Mouse (Mus musculus): Measurements from ENCODE around the gene Acaa1b. TPM values are rescaled to one million over a fixed set of nuclear protein-coding genes. Genes with fewer than 3 reads are reported as not detected.
A peak's percentile ranks its signal among the peaks of the same experiment; 100 is the strongest.

Gene Acaa1b
- polyA plus RNA-seq, 1 experiment from 2014 or later = 1.4 TPM

DNA sequence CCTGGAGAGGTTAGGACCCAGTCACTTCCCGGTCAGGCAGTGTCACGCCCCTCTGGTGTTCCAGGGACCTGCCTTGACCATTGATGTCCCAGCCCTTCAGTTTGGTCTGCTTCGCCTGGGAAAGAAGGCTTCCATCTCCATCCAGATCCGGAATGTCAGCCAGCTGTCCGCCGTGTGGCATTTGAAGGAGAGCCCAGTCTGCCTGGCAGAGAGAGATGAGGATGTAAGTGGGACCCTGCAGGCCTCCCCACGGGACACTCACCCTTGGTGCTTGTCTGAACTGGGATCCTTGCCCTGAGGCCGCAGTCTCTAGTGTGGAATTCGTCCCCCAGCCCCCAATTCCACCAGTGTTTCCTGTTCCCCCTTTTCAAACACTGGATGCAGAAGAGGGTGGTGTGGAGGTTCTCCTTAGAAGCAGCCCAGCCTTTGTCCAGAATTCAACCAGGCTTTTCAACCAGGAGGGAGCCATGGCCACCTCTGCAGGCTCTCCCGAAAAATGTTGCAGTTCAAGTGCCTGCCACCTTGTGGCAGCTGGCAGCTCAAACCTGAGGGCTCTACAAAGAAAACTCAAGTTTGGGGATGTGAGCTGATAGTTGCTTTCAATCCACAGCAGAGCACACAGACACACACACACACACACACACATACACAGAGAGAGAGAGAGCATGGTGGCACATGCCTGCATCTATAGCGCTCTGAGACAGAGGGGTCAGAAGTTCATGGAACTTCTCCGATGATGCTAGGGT lies 28.3 kb downstream of the Acaa1b start:
- H3K27me3 ChIP-seq (ENCODE audit: control insufficient read depth, insufficient read depth, low read length) = no peaks in the 10 kb centered on the region
- no peak overlapping the region for H3K4me2 ChIP-seq (replicated peaks; ENCODE audit: low read depth, low read length)
- H3K4me3 ChIP-seq (ENCODE audit: low read depth, low read length) = no peak overlapping the region
- H3K9ac ChIP-seq (ENCODE audit: low read depth, low read length) = no peak overlapping the region
- H3K4me1 ChIP-seq (replicated peaks; ENCODE audit: control insufficient read depth, insufficient read depth, low read length) = no peaks in the 10 kb centered on the region
- 79% methylated on average over 12 of the region's 12 CpGs for WGBS
- H3K27ac ChIP-seq (ENCODE audit: low read depth, low read length) = no peak overlapping the region
- no peaks in the 10 kb centered on the region for H3K9me3 ChIP-seq (ENCODE audit: control insufficient read depth, low read length)
- no peaks in the 10 kb centered on the region for H3K36me3 ChIP-seq (ENCODE audit: control insufficient read depth, insufficient read depth, low read length)
- DNase-seq (ENCODE audit: low spot score) (no peak), ATAC-seq (ENCODE audit: low FRiP score) (no peak)

DNA sequence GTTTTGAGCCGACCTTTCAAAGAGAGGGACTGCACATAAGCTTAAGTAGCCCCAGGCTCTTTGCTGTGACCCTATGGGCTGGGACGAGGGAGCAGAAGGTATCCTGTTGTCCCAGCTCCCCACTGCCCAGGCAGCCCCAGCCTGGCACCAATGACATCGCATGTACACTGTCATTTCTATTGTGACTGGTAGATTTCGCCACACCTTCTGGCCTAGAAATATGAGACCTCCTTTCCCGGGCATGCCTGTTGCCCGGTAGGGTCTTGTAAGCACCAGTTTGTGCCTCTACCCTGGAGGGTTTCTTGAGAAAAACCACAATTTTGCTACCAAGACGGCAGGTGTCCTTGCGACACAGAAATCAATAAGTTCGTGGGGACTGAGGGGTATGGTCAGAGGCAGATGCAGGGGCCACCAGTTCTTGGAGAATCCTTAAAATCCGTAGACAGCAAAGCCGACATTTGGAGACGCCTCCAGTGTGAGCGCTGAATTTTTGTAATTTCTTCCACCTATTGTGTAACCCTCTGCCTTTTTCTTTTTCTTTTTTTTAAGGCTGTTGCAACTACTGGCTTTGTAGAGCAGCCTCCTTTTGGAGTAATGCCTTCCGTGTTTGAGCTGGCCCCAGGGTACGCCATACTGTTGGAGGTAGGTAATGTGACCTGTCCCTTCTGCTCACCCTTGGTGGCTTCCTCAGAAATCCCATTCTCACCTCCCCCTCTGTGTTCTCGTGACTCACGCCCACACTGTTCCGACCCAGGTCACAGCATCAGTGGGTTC lies 34.1 kb downstream of the Acaa1b start:
- no peaks in the 10 kb centered on the region for H3K27me3 ChIP-seq (ENCODE audit: control insufficient read depth, insufficient read depth, low read length)
- no peaks in the 10 kb centered on the region for H3K4me1 ChIP-seq (replicated peaks; ENCODE audit: control insufficient read depth, insufficient read depth, low read length)
- no peak for ATAC-seq (ENCODE audit: low FRiP score)
- H3K27ac ChIP-seq (ENCODE audit: low read depth, low read length) = no peak overlapping the region
- DNase-seq (ENCODE audit: low spot score) = no peak
- H3K9ac ChIP-seq (ENCODE audit: low read depth, low read length) = no peak overlapping the region
- no peaks in the 10 kb centered on the region for H3K9me3 ChIP-seq (ENCODE audit: control insufficient read depth, low read length)
- H3K4me3 ChIP-seq (ENCODE audit: low read depth, low read length) = no peak overlapping the region
- WGBS = 84% methylated on average over 18 of the region's 18 CpGs
- no peak overlapping the region for H3K4me2 ChIP-seq (replicated peaks; ENCODE audit: low read depth, low read length)
- no peaks in the 10 kb centered on the region for H3K36me3 ChIP-seq (ENCODE audit: control insufficient read depth, insufficient read depth, low read length)

DNA sequence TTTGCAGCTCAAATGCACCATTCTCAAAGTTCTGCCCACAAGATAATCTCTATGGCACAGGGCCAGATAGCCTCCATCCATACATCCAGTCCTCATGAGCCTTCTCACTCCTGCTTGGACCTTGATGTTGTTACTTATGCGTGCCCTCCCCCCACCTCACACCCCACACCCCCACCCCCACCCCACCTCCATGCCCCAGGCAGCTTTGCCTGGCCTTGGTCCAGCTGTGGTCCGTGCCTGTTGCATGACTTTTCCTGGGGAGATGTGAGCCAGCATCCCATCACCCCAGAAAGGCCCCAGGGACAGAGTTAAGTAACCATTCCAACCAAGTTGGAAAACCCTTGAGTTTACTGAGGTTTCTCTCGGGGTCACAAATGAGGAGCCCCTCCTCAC lies 36.7 kb downstream of the Acaa1b start:
- H3K9me3 ChIP-seq (ENCODE audit: control insufficient read depth, low read length) = no peaks in the 10 kb centered on the region
- no peak overlapping the region for H3K27ac ChIP-seq (ENCODE audit: low read depth, low read length)
- H3K4me3 ChIP-seq (ENCODE audit: low read depth, low read length) = no peak overlapping the region
- WGBS = 76% methylated on average over 3 of the region's 3 CpGs
- no peak overlapping the region for H3K9ac ChIP-seq (ENCODE audit: low read depth, low read length)
- no peak overlapping the region for H3K4me2 ChIP-seq (replicated peaks; ENCODE audit: low read depth, low read length)
- DNase-seq (ENCODE audit: low spot score) (no peak), ATAC-seq (ENCODE audit: low FRiP score) (no peak)
- H3K4me1 ChIP-seq (replicated peaks; ENCODE audit: control insufficient read depth, insufficient read depth, low read length) = no peaks in the 10 kb centered on the region
- no peaks in the 10 kb centered on the region for H3K27me3 ChIP-seq (ENCODE audit: control insufficient read depth, insufficient read depth, low read length)
- H3K36me3 ChIP-seq (ENCODE audit: control insufficient read depth, insufficient read depth, low read length) = no peaks in the 10 kb centered on the region

DNA sequence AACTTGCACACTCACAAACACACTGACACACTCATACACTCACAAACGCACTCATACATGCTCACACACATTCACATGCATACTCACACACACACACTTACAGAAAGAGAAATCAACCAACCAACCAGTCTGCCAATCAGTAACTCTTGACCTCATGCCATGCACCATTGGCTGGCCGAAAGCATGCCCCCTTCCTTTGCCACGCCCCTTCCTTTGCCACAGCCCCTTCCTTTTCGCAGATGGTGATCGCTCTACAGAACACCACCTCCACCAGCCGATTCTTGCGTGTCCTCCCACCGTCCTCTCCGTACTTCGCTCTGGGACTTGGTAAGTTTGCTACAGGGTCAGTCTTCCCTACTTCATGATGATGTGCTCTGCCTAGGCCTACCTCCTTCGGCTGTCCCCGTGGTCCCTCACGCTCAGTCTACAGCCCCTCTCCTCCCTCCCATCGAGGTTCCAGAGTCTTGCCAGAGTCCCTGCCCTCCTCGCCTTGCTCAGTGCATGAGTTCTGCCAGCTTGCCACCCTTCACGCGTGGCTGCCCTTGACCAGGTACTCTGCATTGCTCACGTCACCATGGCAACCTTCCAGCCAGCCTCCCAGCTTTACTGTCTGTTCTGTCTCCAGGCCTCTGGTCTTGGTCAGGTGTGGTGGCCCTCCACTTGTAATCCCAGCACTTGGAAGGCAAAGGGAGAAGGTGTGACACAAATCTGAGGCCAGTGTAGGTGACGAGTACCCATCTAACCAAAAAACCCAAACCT lies 37.3 kb downstream of the Acaa1b start:
- Histone ChIP-seq H3K36me3 (ENCODE audit: control insufficient read depth, insufficient read depth, low read length) (no peaks in the 10 kb centered on the region), H3K4me3 (ENCODE audit: low read depth, low read length) (no peak overlapping the region)
- ATAC-seq (ENCODE audit: low FRiP score) = no peak

DNA sequence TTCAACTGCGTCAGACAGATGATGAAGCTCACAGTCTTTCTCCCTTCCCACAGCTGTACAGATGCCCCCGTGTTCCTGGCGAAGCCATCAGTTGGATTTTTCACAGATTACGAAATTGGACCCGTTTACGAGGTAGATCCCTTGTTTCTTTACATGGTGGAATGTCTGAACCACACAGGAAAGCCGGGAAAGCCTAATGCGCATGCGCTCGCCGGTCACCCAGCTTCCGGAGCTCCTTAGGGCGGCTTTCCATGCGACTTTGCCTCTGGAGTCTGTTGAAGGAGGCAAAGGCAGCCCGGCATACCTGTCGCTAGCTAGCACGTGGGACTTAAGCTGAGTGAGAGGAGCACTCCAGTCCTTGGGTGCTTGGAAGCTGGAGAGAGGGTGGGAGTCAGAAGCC lies 42.0 kb downstream of the Acaa1b start:
- WGBS = 88% methylated on average over 17 of the region's 17 CpGs
- no peak overlapping the region for H3K4me3 ChIP-seq (ENCODE audit: low read depth, low read length)
- DNase-seq (ENCODE audit: low spot score) (no peak), ATAC-seq (ENCODE audit: low FRiP score) (no peak)
- H3K27ac ChIP-seq (ENCODE audit: low read depth, low read length) = no peak overlapping the region
- H3K4me2 ChIP-seq (replicated peaks; ENCODE audit: low read depth, low read length) = no peak overlapping the region
- no peaks in the 10 kb centered on the region for H3K27me3 ChIP-seq (ENCODE audit: control insufficient read depth, insufficient read depth, low read length)
- H3K9ac ChIP-seq (ENCODE audit: low read depth, low read length) = no peak overlapping the region
- H3K9me3 ChIP-seq (ENCODE audit: control insufficient read depth, low read length) = no peaks in the 10 kb centered on the region
- H3K4me1 ChIP-seq (replicated peaks; ENCODE audit: control insufficient read depth, insufficient read depth, low read length) = no peaks in the 10 kb centered on the region
- H3K36me3 ChIP-seq (ENCODE audit: control insufficient read depth, insufficient read depth, low read length) = no peaks in the 10 kb centered on the region

More for the DNA sequence above, 37.3 kb downstream of the Acaa1b start:
- no peak overlapping the region for H3K27ac ChIP-seq (ENCODE audit: low read depth, low read length)
- no peak overlapping the region for H3K9ac ChIP-seq (ENCODE audit: low read depth, low read length)
- WGBS = 88% methylated on average over 19 of the region's 19 CpGs
- no peak for DNase-seq (ENCODE audit: low spot score)
- H3K4me2 ChIP-seq (replicated peaks; ENCODE audit: low read depth, low read length) = no peak overlapping the region
- H3K4me1 ChIP-seq (replicated peaks; ENCODE audit: control insufficient read depth, insufficient read depth, low read length) = no peaks in the 10 kb centered on the region
- H3K9me3 ChIP-seq (ENCODE audit: control insufficient read depth, low read length) = no peaks in the 10 kb centered on the region
- no peaks in the 10 kb centered on the region for H3K27me3 ChIP-seq (ENCODE audit: control insufficient read depth, insufficient read depth, low read length)

DNA sequence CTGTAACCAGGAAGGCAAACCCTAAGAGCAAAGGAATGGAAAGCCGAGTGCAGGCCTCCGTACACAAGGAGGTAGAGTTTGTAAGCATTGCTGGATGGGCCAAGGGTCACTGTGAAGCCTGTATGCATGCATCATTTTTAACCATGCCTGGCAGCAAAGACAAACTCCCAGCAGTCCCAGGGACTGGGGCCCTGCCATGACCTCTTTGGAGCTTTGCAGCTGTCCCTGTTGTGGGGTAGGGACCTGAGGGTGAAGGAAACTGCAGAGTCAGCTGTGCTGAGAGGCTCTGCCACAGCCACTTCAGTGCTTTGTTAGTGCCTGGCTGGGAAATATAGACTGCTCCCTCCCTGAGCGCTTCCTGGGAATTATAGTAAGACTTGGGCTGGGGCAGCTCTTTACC lies 46.3 kb downstream of the Acaa1b start:
- WGBS = 29% methylated on average over 3 of the region's 3 CpGs
- no peaks in the 10 kb centered on the region for H3K36me3 ChIP-seq (ENCODE audit: control insufficient read depth, insufficient read depth, low read length)
- no peak overlapping the region for H3K4me3 ChIP-seq (ENCODE audit: low read depth, low read length)
- ATAC-seq (ENCODE audit: low FRiP score) (no peak), DNase-seq (ENCODE audit: low spot score) (peak; percentile 21)
- H3K4me1 ChIP-seq (replicated peaks; ENCODE audit: control insufficient read depth, insufficient read depth, low read length) = no peaks in the 10 kb centered on the region
- peak overlapping the region; percentile 47; the same call in 1 of the 2 replicates for H3K27ac ChIP-seq (ENCODE audit: low read depth, low read length)
- no peaks in the 10 kb centered on the region for H3K9me3 ChIP-seq (ENCODE audit: control insufficient read depth, low read length)
- no peak overlapping the region for H3K4me2 ChIP-seq (replicated peaks; ENCODE audit: low read depth, low read length)
- H3K27me3 ChIP-seq (ENCODE audit: control insufficient read depth, insufficient read depth, low read length) = no peaks in the 10 kb centered on the region
- H3K9ac ChIP-seq (ENCODE audit: low read depth, low read length) = no peak overlapping the region

DNA sequence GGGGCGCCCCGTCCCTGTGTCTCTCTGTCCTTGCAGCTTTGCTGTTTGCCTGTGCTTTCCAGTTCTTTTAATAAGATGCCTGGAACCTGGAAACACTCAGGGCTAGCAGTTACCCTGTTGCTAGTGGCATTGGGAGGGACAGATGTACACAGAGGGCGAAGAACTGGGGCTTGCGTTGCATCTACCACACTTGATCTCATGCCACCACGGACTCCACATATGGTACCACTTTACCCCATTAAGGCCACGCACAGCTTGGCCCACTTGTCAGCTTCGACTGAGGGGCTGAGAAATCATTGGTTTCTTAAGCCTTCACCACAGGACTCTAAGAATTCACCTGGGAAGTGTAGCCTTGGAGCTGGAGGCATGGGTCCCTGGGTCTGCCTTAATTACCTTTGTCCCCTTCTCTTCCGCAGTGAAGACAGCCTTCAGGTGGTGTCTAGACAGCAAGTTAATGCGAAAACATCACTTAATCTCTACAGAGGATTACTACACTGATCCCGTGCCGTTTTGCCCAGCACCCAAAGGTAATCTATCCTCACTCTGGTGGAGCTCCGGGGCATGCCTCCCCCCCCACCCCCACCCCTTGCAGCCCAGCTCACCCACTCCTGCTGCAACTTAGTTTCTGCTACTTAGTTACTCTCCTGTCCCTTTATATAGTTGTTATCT lies 47.1 kb downstream of the Acaa1b start:
- no peaks in the 10 kb centered on the region for H3K27me3 ChIP-seq (ENCODE audit: control insufficient read depth, insufficient read depth, low read length)
- H3K36me3 ChIP-seq (ENCODE audit: control insufficient read depth, insufficient read depth, low read length) = no peaks in the 10 kb centered on the region
- no peak overlapping the region for H3K4me2 ChIP-seq (replicated peaks; ENCODE audit: low read depth, low read length)
- no peaks in the 10 kb centered on the region for H3K9me3 ChIP-seq (ENCODE audit: control insufficient read depth, low read length)
- H3K4me3 ChIP-seq (ENCODE audit: low read depth, low read length) = no peak overlapping the region
- H3K4me1 ChIP-seq (replicated peaks; ENCODE audit: control insufficient read depth, insufficient read depth, low read length) = no peaks in the 10 kb centered on the region
- H3K9ac ChIP-seq (ENCODE audit: low read depth, low read length) = no peak overlapping the region
- DNase-seq (ENCODE audit: low spot score) (no peak), ATAC-seq (ENCODE audit: low FRiP score) (no peak)
- 55% methylated on average over 12 of the region's 12 CpGs for WGBS
- no peak overlapping the region for H3K27ac ChIP-seq (ENCODE audit: low read depth, low read length)

DNA sequence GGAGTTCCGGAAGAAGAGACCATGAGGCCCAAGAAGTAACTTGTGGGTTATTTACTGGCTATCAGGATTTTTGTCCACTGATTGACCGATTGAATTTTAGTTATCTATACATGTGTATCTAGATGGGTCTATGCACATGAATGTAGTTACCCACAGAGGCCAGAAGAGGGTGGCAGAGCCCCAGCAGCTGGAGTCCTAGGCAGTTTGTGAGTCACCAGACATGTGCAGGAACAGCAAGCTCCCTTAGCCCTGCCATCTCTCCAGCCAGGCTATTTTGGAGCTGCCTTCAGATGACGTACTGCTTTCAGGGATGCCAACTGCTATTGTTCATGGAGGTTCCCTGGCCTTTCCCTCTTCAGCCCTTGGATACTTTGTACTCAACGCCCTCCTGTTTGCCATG lies 49.3 kb downstream of the Acaa1b start:
- ATAC-seq (ENCODE audit: low FRiP score) (no peak), DNase-seq (ENCODE audit: low spot score) (peak; percentile 46)
- Histone ChIP-seq H3K9ac (ENCODE audit: low read depth, low read length) (no peak overlapping the region), H3K4me2 (replicated peaks; ENCODE audit: low read depth, low read length) (no peak overlapping the region), H3K27ac (ENCODE audit: low read depth, low read length) (no peak overlapping the region), H3K4me1 (replicated peaks; ENCODE audit: control insufficient read depth, insufficient read depth, low read length) (no peaks in the 10 kb centered on the region), H3K9me3 (ENCODE audit: control insufficient read depth, low read length) (no peaks in the 10 kb centered on the region), H3K36me3 (ENCODE audit: control insufficient read depth, insufficient read depth, low read length) (no peaks in the 10 kb centered on the region), H3K4me3 (ENCODE audit: low read depth, low read length) (no peak overlapping the region), H3K27me3 (ENCODE audit: control insufficient read depth, insufficient read depth, low read length) (0 out of 2 replicates have a peak, but pooled peaks cover 2% of the 10 kb centered on the region)
- 95% methylated on average over 4 of the region's 4 CpGs for WGBS

All from hindbrain, embryonic 11.5 days (tissue).